Mouse (Mus musculus) C2C12 (cell line): Measurements from ENCODE around the gene Myo1b.

Source experiments
- CEBPB ChIP-seq: IDR thresholded peaks from one replicate; pipeline ENCODE4 v1.6.1; 2011; ENCODE audit warnings: low read depth, mild to moderate bottlenecking, control low read depth, moderate library complexity
- CTCF ChIP-seq: IDR thresholded peaks from one replicate; pipeline ENCODE4 v1.5.1; 2011; ENCODE audit not compliant: control insufficient read depth, insufficient read depth, insufficient read length
- FOSL1 ChIP-seq: IDR thresholded peaks from one replicate; pipeline ENCODE4 v1.8.0; 2011; ENCODE audit warnings: mild to moderate bottlenecking, low read length; ENCODE audit not compliant: poor library complexity, insufficient read depth, severe bottlenecking
- MAX ChIP-seq: IDR thresholded peaks from one replicate; pipeline ENCODE4 v1.6.1; 2011; ENCODE audit warnings: mild to moderate bottlenecking, control low read depth
- MYOD1 ChIP-seq: IDR thresholded peaks from one replicate; pipeline ENCODE4 v1.6.1; 2011; ENCODE audit warnings: low read depth; ENCODE audit not compliant: control insufficient read depth, insufficient read length
- USF1 ChIP-seq: IDR thresholded peaks from one replicate; pipeline ENCODE4 v1.6.1; 2011; ENCODE audit warnings: low read depth, mild to moderate bottlenecking, control low read depth, moderate library complexity

DNA sequence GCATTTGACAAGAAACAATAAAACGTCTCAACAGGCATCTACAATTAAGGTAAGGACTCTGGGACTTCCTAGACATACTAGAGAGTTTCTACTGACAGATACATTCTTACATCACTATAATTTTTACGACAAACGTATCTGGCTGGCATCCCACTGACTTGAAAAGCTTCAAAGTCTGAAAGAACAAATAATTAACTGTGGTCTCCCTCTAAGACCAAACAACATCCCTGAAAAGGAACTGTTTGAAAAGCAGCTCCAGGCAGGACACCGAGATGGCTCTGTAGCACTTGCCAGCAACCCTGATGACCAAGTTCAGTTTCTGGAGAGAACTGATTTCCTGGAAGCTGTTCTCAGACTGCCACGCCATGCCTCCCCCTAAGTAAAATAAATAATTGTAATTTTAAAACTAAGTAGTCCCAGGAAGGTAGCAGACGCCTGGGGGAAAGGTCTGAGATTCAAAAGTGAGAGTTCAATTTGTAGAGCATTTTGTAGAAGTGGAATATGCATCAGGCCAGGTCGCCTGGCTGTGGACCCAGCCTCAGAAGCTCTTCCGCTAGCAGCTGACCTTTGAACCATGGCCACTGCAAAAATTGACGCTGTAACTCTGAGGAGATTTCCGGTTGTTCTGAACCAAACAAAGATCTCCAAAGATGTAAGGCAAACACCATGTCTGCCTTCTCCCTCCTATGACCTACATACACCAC is 60.2 kb downstream of the Myo1b start:
- no peak for TF ChIP-seq CEBPB
- no peak for TF ChIP-seq MAX
- no peak for TF ChIP-seq CTCF
- TF ChIP-seq MYOD1: no peak
- TF ChIP-seq FOSL1: no peak
- TF ChIP-seq USF1: no peak
